Mouse (Mus musculus) testis, postnatal 10 days (tissue): ENCODE results near the gene Cdk11b.

Experiments used
- DNase-seq: peaks from one replicate; pipeline ENCODE4 v3.0.0; 2021; ENCODE audit warnings: low spot score

The Cdk11b gene

DNA sequence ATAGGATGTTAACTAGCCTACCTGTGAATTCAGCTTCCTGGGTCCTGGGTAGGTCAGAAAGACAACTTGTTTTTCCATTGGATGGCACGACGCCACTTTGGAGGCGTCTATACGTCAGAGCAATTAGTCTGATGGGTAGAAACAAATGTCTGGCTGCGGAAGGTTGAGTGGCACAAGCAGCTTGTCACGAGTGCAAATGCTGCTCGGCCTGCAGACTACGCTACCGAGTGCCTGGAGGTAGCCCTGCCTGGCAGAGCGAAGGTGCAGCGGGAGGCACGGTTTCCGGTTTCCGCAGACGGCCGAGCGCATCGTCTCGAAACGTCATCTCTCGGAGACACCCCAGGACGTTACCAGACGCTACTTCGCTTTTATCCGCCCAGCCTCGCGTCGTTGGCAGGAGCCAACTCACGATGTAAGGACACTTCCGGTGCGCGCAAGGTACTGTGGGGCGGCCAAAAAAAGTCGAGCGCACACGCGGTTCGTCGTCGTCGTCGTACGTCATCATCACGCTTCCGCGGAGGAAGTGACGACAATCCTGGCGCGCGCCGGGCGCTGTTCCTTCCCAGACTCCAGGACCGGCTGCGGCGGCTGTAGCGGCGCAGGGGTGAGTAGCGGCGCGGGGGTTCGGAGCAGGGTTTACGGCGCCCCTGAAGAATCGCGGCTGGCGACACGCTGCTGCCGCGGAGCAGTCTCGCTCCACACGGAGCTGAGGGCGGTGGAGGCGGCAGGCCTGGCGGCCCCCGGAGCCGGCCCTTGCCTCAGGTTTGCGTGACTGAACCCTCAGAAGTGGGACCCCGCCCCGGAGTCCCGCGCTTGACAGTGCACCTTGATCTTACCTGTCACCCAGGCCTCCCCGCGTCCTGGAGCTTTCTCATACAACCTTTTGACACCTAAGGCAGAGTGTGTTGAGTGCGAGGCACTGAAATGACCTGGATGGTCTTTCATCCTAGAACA, at the start of gene Cdk11b:
Gene Cdk11b, plus strand, starts transcription at position 517 of the 954 bp plus-strand sequence.
- peak; percentile 95 for DNase-seq

DNA sequence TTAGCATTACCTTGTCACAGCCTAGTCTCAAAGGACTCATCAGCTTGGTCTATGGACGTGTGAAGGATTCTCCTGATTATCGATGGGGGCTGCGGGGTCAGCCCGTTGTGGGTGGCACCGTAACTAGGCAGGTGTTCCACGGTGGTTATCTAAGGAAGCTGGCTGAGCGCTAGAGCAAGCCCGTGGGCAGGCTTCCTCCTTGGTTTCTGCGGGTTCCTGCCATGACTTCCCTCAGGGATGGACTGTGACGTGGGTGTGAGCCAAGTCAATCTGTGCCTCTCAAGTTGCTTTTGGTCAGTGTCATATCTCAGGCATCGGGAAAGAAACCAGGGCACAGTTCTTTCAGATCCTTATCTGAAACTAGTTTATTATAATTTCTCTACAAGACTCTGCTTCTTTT, 49.7 kb upstream of the Cdk11b start:
- no peak for DNase-seq

DNA sequence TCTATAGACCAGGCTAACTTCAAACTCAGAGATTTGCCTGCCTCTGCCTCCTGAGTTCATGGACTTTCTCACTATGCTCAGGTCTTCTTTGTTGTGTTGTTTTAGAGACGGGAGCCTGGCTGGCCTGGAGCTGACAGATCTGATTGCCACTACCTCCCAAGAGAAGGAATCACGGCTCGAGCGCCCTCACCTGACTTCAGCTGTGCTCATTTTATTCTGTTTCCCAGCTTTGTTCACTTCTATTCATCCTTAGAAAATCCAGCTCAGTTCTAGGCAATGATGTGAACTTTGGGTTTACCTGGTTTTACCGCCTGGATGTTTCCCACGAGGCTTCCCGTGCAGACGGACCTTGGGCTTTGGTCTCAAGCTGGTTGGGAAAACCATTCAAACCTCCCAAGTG, 49.1 kb upstream of the Cdk11b start:
- DNase-seq = no peak

DNA sequence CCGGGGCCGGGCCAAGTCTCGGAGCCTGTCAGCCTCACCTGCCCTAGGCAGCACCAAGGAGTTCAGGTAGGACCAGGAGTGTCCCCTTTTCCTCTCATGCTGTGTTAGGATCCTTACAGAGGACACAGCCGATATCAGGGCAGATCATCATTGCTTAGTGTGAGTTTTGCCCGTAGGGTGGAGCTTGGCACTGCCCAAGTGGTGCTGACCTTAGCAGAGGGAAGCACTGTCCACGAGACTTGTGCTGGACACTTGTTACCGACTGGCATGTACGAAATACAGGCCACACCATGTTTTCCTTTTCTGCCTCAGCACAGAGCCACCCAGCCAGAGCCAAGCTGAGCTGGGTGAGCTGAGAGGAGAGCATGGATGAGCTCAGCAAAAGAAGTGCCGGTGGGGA, 47.5 kb upstream of the Cdk11b start:
- DNase-seq = no peak

DNA sequence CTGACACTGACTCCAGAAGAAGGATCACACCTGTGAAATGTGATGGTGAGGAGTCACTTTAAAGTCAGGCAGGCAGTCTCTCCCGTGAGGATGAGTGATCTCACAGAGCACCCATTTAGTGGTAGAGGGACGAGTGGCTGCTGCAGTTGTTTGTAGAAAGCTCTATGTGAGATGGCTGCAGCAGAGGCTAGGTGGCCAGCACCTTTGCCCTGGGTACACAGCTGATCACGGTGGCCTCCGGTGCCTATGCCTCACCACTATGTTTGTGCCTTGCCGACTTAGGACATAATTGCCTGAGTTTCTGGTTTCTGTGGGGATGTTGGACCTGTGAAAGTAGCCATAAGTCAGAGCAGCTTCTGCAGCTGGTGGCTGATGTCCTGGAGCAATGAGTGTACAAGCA, 46.9 kb upstream of the Cdk11b start:
- no peak for DNase-seq

DNA sequence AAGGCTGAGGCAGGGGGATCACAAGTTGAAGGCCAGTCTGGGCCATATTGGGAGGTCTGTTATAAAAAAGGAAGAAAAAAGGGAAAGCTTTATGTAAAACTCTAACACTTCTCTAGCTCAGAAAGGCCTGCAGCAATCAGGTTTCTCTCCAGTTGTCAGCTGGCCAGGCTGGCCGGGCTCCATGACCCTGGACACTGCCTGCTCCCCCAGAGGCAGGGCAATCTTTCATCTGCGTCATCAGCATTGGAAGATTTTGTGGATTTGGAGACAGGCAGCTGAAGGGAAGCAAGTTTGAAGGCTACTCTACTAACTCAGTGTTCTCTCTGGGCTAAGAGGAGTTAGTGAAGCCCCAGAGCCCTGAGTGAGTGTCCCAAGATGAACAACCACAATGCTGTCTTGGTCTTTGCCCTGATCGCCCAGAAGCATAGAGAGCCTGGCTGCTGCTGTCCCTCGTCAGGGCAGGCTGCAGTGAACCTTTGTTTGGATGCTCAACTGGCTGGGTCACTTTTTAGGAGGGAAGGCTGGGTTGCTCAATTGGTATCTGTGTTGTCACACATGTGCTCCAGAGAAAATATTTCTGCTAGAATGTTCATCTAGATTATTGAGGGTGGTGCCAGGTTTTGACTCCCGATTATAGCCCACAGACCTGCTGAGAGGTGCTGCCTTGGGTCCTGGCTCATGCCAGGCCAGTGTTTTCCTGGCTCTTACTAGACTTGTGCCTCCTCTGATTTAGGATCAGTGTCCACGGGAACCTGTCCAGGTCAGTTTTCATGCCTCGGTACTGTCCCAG, 46.1 kb upstream of the Cdk11b start:
- peak; percentile 79 for DNase-seq

DNA sequence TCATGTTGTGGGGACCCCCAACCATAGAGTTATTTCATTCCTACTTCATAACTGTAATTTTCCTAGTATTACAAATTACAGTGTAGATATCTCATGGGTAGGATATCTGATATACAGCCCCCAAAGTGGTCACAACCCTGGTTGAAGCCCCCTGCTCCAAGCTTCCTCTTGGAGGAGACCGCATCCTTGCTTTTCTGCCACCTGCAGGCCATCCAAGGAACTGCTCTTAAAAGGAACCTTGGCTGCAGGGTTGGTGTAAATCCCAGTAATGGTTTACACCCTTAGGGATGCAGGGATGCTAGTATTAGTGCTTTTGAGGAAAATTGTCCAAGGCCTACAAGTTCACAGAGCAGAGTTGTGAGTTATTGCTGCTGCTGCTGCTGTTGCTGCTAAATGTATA, 44.2 kb upstream of the Cdk11b start:
- peak; percentile 80 for DNase-seq

DNA sequence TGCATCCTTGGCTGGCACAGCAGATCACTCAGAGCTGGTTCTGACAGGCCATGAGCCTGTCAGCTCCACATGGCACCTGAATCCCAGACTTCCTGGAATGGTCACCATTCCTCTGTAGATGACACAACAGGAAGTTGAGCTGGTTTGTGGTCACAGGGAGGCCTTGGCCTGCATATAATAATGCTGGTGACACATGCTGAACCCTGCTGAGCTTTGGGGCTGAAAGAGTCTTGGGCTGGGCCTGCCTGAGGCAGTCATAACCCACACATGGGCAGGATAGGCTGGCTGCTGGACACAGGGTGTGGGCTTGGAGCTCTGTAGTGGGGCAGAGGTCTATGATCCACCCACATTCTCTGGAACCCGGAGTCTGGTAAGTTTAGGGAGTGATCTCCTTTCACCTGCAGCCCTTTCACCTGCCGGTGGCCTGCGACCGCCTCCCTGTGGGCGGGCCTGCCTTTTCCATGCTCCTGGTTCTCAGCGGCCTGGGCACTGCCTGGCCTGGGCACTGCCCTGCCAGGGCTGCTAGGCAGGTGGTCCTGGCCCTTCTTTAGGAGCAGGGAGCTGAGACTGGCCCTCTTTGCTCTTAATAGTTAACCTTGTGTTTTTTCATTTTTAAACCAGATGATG, 42.3 kb upstream of the Cdk11b start:
- no peak for DNase-seq

DNA sequence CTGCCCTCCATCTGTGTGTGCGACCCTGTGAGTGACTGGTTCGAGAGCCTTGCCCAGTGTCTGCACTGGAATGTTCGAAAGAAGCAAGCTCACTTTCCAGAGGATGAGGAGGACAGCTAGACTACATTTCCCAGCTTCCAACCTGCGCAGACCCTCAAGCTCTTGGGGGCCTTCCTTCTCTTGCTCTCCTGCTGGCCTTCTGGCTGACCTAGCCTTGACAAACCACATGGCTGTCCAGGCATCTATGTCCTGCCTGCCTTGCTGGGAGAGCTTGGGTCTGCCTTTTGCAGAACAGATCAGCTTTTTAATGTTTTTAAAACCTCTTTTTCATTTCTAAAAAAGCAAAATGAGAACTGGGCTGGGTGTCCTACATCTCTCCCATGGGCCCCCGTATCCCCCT, 35.3 kb upstream of the Cdk11b start:
- DNase-seq = no peak

DNA sequence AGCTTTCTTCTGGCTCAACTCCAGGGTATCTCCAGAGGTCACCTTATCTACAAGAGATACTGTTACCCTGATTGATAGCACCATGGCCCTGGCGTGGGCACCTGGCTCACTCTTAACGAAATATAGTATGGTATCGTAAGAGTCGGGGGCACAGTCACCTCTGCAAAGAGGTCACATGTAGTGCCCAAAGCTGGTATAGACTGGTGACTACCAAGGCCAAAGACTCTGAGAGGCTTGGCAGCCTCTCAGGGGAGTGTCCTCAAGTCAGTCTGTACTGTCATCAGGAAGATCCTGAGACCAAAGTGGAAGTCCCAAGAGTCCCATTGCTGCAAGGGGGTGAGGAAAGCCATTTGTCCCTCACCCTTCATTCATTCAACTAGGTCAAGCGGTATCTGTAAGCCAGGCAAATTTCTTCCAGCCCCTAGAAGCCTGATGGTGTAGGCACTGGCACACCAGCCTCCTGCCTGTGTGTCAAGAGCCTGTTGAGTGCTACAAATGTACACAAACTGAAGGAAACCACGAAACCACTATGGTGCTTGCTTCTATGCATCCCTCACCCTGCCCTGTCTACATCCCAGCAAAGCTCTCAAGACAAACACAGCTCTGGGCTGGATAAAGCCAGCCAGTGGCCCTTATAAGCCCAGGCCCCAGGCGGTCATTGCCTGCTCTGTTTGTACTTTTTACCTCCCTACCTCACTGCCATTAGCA, 33.5 kb upstream of the Cdk11b start:
- DNase-seq = no peak

DNA sequence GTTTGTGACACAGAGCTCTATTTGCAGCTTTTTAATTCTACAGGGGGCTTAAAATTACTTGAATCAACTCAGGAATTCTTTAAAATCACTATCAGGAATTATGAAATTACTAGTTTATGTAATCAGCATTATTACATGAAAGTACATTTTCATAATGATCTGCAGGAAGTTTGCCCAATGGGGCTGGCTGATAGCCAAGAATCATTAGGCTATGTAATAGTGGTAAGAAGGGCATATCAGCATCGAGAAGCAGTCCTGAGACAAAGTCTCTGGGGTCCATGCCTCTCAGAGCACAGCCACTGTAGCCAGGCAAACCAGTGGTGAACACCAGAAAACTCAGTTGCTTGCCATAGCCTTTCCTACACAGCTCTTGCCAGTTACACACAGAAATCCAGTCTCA, 30.9 kb upstream of the Cdk11b start:
- no peak for DNase-seq

DNA sequence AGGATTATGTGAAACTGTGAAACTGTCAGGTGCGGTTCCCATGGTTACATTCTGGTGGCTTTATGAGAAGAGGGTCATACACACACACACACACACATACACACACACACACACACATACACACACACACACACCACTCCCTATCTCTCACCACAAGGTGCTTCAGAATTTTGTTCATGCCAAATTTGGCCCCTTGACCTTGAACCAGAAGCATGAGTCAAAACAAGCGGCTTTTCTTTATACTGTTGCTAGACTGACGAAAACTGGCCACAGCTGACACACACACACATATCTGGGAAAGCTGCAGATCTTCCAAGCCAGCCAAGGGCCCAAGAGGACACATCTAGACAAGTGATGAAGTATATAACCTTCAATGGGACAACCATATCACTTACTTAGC, 28.9 kb upstream of the Cdk11b start:
- no peak for DNase-seq

DNA sequence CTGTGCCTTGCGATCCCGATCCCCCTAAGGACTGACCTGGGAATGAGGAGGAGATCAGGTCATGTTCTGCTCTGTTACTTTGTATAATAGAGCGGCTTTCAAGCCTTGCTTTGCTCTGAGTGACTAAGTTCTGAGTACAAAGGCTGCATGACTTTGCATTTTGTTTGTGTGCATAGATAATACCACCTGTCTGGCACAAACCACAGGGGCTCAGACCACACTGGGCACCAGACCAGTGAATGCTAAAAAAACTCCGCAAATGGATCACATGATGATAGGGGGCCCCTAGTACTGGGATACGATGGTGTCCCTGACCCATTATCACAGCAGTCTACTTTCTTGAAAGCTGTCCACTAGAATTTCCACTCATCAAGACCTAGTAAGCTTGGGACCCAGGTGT, 28.0 kb upstream of the Cdk11b start:
- DNase-seq = no peak

DNA sequence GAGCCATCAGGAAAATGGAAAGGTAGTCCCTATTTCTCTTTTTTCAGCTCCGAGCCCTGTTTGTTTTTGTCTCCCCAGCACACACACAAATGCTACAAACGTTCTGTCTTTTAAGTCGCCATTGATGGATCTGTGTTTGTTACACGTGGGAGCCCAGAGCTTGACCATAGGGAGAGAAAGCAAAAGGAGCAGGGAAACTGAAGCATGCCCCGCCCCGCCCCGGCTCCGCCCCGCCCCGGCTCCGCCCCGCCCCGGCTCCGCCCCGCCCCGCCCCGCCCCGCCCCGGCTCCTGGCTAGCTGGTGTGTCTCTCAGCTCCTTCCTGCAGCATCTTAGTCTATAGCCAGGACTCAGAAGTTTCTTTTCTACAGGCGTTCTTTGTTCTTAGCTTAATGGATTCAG, 26.1 kb upstream of the Cdk11b start:
- DNase-seq = no peak

DNA sequence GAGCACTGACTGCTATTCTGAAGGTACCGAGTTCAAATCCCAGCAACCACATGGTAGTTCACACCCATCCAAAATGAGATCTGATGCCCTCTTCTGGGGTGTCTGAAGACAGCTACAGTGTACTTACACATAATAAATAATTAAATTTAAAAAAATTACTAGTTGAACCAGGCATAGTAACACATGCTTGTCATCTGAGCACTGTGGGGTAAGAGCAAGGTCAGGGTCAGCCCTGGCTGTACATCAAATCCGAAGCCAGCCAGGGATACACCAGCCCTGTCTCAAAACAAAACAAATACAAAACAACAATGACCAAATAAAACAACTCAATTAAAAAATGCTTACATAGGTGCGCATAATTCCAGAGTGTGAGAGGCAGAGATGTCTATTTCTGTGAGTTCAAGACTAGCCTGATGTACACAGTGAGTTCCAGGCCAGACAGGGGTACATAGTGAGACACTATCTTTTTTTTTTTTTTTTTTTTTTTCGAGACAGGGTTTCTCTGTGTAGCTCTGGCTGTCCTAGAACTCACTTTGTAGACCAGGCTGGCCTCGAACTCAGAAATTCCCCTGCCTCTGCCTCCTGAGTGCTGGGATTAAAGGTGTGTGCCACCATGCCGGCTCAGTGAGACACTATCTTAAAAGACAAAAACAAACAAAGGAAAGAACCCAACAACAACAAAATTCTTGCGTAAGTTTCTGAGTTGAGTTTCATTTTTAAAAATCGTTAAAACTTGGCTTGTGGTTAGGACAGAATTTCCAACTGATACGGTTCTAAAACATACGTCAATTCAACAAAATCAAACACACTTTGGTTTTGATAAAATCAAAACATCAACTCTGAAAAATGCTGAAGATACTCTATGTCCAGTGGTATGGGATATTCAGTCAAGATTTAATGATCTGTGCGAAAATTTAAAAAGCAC, 24.5 kb upstream of the Cdk11b start:
- DNase-seq = no peak

DNA sequence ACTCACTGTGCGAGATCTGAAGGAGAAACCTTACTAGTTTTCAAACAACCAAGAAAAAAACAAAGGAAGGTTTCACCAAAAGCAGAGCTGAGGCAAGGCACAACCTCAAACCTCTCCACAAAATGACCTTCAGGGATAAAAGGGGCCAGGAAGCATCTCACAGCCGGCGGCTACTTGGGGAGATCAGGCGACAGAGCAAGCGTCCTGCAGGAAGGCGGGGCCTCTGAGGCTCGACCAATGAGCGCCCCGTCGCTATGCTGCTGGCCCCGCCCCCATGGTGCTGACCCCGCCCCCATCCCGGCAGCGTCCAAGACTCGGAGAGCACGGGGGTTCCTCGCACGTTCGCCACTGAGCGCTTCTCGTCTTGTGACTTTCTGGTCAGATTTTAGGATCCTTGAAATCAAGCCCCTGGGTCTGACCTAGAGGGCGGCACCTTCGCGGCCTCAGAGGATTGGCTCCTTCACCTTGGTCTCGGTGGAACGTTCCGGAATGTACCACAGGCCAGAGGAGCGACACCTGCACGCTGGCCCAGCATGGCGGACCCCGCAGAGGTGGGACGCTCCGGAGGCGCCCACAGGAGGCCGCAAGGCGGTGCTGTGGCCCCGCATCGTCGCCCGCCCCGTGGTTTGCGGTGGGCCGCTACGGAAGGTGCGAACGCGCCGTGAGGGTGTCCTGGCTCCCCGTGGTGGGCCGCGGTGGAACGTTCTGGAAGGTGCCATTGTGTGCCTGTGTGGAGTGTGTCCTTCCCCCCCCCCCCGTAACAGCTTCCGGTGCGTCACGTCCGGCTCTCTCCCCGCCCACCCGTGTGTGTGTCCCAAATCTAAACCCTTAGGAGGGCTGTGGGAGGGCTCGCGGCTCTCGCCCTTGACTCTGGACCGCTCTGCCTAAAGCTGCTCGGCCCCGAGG, 23.3 kb upstream of the Cdk11b start, which contains the start of gene Slc35e2:
Gene Slc35e2, plus strand, starts transcription at position 326 of the 906 bp plus-strand sequence.
- peak; percentile 98 for DNase-seq

DNA sequence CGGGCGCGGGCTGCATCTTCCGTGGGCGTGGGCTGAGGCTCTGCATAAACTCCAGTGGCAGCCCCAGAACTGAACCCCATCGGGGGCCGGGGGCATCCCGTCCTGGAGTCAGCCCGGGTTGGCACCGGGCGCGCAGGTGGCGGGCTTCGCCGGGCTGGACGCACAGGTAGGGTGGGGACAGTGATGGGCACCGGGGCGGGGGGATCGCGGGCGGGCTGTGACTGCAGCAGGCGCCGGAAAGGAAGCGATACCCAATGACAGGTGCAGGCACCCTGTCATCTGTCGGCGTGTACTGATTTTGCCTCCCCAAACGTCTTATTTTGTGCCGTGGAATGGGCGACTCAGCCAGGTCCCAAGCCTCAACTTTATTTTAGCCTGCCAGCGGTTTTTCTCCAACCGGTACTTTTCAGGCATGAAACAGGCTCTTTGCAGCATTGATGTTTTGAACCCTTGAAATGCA, 22.6 kb upstream of the Cdk11b start:
- no peak for DNase-seq

DNA sequence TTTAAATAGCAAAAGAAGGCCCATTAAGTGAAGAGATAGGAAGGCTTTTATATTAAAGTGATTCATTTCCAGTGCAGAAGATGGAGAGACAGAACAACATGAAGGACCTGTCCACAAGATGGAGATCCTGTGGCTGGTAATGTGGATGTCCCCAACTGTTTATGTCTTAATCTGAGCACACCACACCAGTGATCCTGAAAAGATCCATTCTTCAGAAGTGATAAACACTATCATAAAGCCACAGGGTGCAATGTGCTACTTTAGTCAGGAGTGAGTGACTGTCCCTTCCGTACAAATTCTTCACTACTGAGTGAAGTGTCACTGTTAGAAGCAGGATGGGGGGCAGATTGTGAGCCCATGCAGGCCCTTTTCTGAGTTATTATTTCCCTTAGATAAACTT, 21.9 kb upstream of the Cdk11b start:
- DNase-seq = no peak

DNA sequence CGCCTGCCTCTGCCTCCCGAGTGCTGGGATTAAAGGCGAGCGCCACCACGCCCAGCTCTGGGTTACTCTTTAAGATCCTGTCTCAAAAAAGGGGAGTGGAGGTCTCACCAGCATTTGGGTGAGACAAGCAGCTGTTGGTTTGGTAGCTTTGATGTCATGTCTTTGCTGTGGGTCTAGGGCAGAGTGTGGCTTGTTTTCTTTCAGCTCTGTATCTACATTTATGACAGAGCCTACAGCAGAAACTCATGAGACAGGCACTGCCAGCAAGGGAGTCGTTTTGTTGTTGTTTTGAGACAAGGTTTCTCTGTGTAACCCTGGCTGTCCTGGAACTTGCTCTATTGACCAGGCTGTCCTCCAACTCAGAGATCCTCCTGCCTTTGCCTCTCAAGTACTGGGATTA, 20.9 kb upstream of the Cdk11b start:
- no peak for DNase-seq

DNA sequence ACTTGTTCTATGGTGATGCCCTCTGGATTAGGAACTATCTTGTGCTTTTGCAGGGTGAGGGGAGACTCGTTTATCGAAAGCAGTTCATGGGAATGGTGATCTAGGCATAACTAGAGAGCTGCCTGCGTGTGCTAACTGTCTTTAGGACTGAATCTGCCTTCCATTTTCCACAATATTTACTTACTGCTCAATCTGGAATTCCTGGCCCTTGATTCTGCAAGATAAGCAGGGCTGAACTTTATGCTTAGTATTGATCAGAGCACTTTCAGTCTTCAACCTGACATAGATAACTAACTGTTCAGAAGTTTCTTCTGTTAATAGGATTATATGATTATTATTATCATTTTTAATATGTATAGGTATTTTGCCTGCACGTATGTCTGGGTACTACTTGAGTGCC, 19.5 kb upstream of the Cdk11b start:
- no peak for DNase-seq
